Mouse (Mus musculus): Measurements from ENCODE around the gene Ly6c2. TPM values are rescaled to one million over a fixed set of nuclear protein-coding genes. Genes with fewer than 3 reads are reported as not detected.
"Not testable (repeated sequence)": the region's sequence is repeated elsewhere in the genome, so short reads cannot be mapped to it uniquely, and the experiment has no call there.

Ly6c2 gene
- polyA plus RNA-seq, 1 experiment from 2014 or later, result 47.7 TPM

GRCm38 (mm10) chr15:75069965-75070364, 41.8 kb downstream of the Ly6c2 start:
- TF ChIP-seq EP300 (IDR thresholded peaks at IDR 0.05) (no peak), CTCF (IDR thresholded peaks at IDR 0.05) (no peak)
- H3K4me2 ChIP-seq (replicated peaks; ENCODE audit: low read depth, low read length), result no peak overlapping the region
- WGBS, result 79% methylated on average over 4 of the region's 4 CpGs

DNA sequence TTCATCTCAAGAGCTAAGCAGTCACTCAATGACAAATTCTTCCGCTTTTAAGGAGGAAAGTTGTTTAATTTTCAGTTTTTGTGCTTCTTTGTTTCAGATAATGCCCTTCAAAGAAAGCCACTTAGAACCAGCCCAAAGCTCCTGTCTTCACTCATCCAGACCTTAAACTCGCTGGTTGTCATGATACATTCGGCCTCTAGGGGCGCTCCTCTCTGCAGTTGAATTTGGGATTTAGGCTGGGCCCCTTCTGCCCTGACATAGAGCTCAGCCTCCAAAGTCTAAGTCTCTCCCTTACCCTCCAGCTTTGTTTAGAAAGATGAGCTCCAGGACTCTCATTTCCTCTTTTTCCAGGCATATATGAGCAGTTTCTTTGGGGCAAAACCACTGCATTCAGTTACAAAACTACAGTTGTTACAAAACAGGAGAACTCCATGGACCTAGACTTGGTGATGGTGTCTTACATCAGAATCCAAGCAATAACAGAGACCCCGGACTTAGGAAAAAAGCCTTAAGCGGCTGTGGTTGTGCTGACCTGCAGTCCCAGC, 49.7 kb downstream of the Ly6c2 start:
- H3K36me3 ChIP-seq (ENCODE audit: insufficient read depth, low read length); H3K4me1 ChIP-seq (ENCODE audit: insufficient read depth, low read depth, low read length); H3K4me3 ChIP-seq (ENCODE audit: low read depth, low read length); H3K27ac ChIP-seq (ENCODE audit: low read length); H3K27me3 ChIP-seq (replicated peaks; ENCODE audit: insufficient read depth, low read length); H3K9me3 ChIP-seq (ENCODE audit: low read length); H3K4me2 ChIP-seq (replicated peaks; ENCODE audit: low read depth, low read length); ATAC-seq; H3K9ac ChIP-seq (replicated peaks; ENCODE audit: low read depth): not testable (repeated sequence)
- 32% methylated on average over 6 of the region's 6 CpGs for WGBS
- peak; percentile 75 for TF ChIP-seq CTCF (IDR thresholded peaks at IDR 0.05)
- peak; percentile 41 for DNase-seq (ENCODE audit: low spot score)

More at GRCm38 (mm10) chr15:75069965-75070364, 41.8 kb downstream of the Ly6c2 start:
- H3K27ac ChIP-seq (ENCODE audit: low read length), result no peak overlapping the region
- H3K4me1 ChIP-seq (ENCODE audit: insufficient read depth, low read depth, low read length), result no peaks in the 10 kb centered on the region
- H3K9me3 ChIP-seq (ENCODE audit: low read length), result no peaks in the 10 kb centered on the region
- H3K27me3 ChIP-seq (replicated peaks; ENCODE audit: insufficient read depth, low read length), result no peaks in the 10 kb centered on the region
- no peak overlapping the region for H3K4me3 ChIP-seq (ENCODE audit: low read depth, low read length)
- DNase-seq (ENCODE audit: low spot score), result no peak
- no peaks in the 10 kb centered on the region for H3K36me3 ChIP-seq (ENCODE audit: insufficient read depth, low read length)
- ATAC-seq, result no peak
- H3K9ac ChIP-seq (replicated peaks; ENCODE audit: low read depth), result no peak overlapping the region

DNA sequence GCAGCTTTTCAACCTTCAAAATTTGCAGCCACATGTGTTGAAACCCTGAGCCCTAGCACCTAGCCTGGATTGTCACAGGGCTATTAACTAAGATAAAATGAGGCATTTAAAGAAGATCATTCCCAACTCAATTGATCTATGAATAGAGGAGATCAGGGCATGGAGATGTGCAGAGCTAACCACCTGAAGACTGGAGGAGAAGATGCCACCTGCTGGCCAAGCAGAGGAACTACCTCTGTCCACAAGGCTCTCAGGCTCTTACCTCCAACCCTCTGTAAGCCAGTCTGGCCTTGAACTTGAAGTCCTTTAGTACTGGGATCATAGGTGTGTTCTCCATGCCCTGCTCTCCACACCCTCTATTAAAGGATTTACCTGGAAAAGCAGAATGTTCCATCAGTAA, 51.3 kb downstream of the Ly6c2 start:
- no peak overlapping the region for H3K9ac ChIP-seq (replicated peaks; ENCODE audit: low read depth)
- H3K36me3 ChIP-seq (ENCODE audit: insufficient read depth, low read length), result no peaks in the 10 kb centered on the region
- H3K4me2 ChIP-seq (replicated peaks; ENCODE audit: low read depth, low read length), result no peak overlapping the region
- no peak overlapping the region for H3K27ac ChIP-seq (ENCODE audit: low read length)
- no peak for TF ChIP-seq EP300 (IDR thresholded peaks at IDR 0.05)
- peak; percentile 88 for TF ChIP-seq CTCF (IDR thresholded peaks at IDR 0.05)
- DNase-seq (ENCODE audit: low spot score) (peak; percentile 60), ATAC-seq (no peak)
- no peaks in the 10 kb centered on the region for H3K4me1 ChIP-seq (ENCODE audit: insufficient read depth, low read depth, low read length)
- no peak overlapping the region for H3K4me3 ChIP-seq (ENCODE audit: low read depth, low read length)
- no peaks in the 10 kb centered on the region for H3K27me3 ChIP-seq (replicated peaks; ENCODE audit: insufficient read depth, low read length)
- H3K9me3 ChIP-seq (ENCODE audit: low read length), result no peaks in the 10 kb centered on the region

Other genes starting within 250 kb of the Ly6c2 start
- 0.12 and 0.25 TPM in 2 replicates for gene 2010109I03Rik, start 214.9 kb downstream of the Ly6c2 start, polyA plus RNA-seq (2015; fragmentation: Nextera tagmentation; extraction: Ambion mirVana)
- 1.9 and 2.8 TPM in 2 replicates for gene Ly6i, start 128.5 kb downstream of the Ly6c2 start, polyA plus RNA-seq (2015; fragmentation: Nextera tagmentation; extraction: Ambion mirVana)
- gene Ly6a, start 113.9 kb downstream of the Ly6c2 start, polyA plus RNA-seq (2015; fragmentation: Nextera tagmentation; extraction: Ambion mirVana), result 466 and 528 TPM in 2 replicates
- gene Ly6c1, start 63.1 kb downstream of the Ly6c2 start, polyA plus RNA-seq (2015; fragmentation: Nextera tagmentation; extraction: Ambion mirVana), result 363 and 479 TPM in 2 replicates
- 0.68 and 0.98 TPM in 2 replicates for gene Ly6g, start 43.3 kb upstream of the Ly6c2 start, polyA plus RNA-seq (2015; fragmentation: Nextera tagmentation; extraction: Ambion mirVana)
- not detected in 2 replicates for gene BC025446, start 104.4 kb upstream of the Ly6c2 start, polyA plus RNA-seq (2015; fragmentation: Nextera tagmentation; extraction: Ambion mirVana)
- not detected in 2 replicates for gene Ly6f, start 156.5 kb upstream of the Ly6c2 start, polyA plus RNA-seq (2015; fragmentation: Nextera tagmentation; extraction: Ambion mirVana)